Mouse (Mus musculus) cerebellum, postnatal 36 days (tissue): Measurements from ENCODE around the gene Cd300e.

ENCODE experiments used
- DNase-seq, 2 experiments: peaks; one replicate each; pipeline ENCODE4 v3.0.0; 2021 to 2022; ENCODE audit warnings: mixed read lengths in 2 of 2

The Cd300e gene

DNA sequence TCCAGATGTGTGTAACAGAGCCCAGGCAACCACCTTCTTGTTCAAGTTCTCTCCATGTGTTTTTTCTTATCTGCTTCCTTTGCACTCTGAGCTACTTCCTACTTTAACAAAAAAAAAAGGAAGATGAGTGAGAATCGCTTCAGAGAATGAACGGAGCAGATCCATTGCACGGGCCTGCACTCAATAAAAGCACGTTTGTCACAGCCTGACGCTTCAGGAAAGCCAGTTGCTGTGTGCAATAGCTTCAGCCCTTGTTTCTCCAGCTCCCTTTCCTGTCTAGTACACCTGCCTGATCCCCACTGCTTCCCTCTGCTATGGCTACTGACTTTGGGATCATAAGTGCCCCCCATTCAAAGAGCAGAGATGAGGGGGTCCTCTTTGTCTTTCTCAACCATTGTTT, at the start of gene Cd300e:
Gene Cd300e, minus strand, starts transcription at position 101 of the 400 bp plus-strand sequence.
- DNase-seq = no peak

DNA sequence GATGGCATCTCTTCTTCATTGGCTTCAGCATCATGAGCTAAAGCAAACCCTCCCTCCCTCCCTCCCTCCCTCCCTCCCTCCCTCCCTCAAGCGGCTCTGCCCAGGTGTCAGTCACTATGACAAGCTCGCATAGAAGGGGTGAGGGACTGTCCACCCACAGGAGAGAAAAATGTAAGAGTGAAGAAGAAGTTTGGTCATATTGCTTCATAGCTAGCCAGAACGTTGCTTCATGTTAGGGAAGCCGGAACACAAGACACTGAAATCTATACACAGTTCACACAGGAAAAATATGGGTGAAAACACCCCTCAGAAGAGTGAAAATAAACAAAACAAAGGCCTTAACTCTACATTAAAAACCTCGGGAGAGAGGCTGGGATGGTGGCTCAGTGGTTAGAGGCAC, 48.3 kb upstream of the Cd300e start:
- DNase-seq = no peak

DNA sequence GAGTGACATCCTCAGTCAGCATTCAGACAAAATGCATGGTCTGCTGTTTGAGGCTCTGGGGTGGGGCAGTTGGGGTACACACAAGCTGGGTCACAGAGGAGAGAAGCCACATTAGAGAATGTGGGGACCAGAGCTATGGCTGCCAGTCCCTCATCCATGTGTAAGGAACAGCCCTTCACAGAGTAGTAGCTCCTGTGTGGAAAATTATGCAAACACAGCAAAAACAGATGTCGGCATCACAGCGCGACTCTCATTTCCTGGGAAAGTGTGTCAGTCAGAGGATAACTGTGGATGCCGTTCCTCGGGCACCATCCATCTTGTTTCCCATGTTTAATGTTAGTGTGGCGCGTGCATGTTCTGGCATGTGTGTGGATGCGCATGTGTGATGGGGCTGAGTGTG, 46.2 kb upstream of the Cd300e start:
- no peak for DNase-seq

DNA sequence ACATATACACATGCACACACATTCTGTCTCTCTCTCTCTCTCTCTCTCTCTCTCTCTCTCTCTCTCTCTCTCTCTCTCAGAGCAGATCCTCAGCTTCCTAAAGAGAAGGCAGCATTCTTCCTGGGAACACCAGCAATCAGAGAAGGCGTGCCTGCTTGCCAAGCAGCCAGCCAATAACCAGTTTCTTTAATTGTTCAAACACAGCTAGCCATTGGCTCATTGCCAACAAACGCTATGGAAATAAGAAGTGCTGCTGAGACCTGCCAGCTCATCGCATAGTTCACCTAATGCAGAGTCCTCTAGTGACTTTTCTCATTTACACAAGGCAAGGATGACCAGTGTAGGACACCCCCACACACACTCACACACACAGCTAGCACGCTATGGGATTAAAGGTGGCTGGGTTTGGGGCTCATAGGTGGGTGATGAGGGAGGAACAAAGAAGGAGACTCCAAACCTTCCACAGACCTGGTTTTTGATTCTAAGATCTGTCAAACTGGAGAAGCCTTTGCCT, 45.5 kb upstream of the Cd300e start:
- DNase-seq = no peak

DNA sequence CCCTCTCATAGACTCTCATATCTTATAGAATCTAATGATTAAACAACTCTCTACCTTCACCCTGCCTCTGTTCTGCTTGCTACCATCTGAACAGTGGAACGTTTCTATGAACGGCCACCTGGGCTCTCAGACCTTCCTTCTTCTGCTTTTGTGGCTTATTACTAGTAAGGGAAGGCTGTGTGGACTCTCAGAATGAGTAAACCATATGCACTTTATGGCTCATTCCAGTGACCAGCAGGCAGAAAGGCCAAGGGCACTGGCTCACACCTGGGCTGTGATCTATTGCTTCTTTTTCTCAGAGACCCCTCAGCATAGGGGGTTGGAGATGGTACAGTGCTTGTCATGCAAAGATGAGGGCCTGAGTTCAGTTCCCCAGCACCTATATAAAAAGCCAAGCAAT, 44.7 kb upstream of the Cd300e start:
- no peak for DNase-seq

DNA sequence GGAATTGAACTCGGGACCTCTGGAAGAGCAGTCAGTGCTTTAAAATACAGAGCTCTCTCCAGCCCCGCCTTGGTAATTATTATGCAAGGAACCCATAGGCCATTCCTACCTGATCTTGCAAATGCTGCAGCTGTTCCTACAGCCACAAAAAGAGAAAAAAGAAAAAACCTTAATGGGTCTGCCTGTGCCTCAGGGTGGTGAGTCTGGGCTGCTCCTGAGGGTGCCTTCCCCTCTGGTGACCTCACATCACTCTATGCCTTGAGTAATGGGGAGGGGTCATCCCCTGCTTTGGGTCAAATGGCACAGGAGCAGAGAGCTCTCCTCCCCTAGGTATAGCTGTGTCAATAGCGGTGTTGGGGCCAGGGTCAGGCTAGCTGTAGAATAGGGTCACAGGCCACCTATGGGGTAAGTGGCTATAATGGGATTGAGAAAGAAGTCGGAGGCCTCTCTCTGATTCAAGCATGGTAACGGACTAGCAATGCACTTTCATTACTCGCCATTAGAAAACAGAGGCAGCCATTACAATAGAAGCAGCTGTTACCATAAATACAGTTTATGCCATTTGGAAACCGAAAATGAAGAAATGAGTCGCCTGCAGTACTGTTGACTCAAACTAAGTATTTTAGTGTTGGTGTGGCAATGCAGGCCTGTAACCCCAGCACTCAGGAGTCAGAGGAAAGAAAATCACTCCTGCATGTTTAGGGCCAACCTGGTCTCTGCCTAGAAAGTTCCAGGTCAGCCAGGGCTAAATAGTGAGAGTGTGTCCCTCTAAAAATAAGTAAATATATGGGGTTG, 43.0 kb upstream of the Cd300e start:
- no peak for DNase-seq

DNA sequence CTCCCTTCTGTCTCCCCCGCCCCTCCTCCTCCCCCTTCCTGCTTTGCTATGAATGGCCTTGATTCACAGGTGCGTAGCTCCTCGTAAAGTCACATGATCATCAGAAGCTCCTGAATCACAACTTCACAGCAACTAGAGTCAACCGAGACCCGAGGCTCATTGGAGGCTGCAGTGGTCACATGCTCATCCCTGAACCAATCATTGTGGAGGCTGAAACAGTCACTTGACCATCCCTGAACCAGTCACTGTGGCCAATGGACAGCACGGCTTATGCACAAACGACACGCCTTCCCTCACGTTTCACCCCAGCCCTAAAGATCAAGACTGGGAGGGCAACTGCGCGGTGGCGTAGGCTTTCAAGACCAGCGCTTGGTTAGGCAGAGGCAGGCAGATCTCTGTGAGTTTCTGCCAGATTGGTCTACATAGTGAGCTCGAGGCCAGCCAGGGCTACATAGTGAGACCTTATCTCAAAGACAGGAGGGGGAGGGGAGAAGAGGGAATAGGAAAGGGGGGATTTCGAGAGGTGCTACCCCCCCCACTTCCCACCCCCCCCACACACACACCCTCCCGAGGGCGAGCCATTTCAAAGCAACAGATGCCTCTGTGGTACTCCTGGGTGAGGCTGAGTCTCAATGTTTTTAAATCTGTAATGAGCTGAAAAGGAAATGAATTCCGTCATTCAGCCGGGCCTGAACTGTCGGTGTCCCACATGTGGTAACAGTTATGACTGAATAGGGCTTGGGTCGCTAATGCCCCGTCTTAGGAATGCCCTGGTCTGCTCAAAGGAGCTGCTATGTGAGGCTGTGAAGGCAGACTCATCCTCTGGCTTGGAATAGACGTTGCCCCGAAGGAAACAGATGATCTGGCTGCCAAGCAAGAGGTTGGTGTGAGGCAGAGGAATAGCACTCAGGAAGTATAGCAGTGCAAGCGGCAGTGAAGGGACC, 41.8 kb upstream of the Cd300e start:
- DNase-seq = no peak

DNA sequence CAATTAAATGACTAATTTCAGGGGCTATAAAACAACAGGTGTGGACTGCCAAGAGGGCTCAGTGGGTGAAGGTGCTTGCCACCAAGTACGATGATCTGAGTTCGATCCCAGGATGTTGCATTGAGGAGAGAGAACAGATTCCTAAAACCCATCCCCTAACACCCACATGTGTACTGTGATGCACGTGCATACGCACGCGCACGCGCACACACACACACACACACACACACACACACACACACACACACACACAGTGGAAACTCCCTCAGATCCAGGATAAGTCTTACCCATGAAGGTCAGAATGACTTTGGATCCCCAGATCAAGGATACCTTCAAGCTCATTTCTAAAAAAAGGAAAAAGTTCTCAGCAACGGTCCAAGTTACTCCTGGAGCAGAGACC, 40.1 kb upstream of the Cd300e start:
- no peak for DNase-seq

DNA sequence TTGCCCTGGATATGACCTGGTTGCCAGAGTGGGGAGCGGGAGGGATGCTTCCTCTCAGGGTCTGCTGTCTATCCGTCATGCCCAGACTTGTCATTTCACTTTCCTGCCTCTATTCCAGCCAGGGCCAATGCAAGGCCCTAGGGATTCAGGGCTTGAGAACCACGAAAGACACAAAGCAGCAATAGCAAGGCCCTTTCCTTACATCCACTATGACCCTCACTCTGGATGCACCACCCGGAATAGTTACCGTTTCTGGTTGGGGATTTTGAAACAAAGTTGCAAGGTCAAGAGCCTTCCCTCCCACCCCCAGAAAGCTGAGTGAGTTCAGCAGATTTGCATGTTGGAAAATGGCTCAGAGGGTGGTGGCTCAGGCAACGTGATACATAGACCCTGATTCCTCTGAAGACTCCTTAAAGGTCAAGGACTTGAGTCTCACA, 39.7 kb upstream of the Cd300e start:
- no peak for DNase-seq

DNA sequence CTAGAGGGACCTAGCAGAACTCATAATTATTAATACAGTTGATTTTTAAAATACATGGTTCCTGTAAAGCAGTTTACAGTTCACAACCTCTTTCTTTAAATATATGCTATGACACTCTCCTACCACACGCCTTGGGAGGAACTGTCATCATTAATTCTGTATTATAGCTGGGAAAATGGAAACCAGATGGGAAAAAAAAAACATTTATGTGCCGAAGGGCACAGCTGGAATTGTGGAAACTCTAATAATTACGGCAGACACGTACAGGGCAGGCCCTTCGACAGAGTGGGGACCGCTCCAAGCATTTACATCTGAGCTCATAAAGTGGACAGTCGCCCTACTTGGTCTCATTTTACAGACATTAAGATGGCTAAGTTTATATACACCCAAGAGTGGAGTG, 38.8 kb upstream of the Cd300e start:
- DNase-seq = no peak

DNA sequence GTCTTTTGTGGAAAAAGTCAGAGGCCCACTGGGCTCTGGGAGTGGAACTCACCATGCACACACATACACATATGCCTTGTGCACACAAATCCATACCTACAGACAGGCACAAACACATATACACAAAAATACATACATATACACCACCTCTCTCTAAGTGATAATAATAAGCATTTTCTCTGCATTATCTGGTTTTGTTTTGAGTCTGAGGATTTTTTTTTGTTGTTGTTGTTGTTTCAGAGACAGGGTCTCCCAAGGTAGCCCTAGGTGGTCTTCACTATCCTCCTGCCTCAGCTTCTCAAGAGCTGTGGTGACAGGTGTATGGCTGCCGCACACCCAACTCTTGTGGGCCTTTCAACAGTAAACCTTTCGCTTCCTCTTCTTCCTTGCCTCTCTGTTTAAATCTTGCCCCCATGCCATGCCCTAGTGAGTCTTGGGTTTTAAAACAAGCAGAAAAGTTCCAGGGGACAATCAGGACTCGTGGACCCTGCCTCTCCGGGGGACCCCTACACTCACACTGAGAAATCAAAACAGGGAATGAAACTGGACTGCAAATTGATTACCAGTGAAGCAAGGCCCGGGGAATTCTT, 38.1 kb upstream of the Cd300e start:
- DNase-seq = no peak

DNA sequence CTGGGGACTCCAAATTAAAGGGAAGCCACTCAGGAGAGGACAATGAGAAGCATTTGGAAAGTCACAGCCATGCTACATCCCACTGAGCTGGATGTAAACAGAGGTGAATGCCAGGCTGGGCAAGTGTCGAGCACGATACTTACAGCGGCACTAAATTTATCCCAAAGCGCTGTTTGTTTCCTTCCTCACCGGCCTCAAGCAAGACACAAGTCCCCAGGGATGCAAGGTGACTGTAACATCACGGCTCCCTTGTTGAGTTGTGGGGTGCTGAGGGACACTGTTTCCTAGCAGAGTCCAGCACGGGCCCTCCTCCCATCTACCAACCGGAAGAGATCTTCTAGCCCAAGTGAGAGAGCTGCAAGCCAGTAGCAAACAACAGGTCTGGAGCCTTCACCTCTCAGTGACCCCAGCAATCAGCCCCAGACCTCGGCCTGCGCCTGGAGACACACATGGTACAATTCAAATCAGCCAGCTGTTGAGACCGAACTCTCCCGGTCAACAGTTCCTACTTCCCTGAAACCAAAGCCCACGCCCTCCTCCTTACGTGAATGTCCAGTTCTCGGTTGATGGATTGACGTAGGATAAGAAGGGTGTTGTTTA, 37.4 kb upstream of the Cd300e start:
- no peak for DNase-seq

DNA sequence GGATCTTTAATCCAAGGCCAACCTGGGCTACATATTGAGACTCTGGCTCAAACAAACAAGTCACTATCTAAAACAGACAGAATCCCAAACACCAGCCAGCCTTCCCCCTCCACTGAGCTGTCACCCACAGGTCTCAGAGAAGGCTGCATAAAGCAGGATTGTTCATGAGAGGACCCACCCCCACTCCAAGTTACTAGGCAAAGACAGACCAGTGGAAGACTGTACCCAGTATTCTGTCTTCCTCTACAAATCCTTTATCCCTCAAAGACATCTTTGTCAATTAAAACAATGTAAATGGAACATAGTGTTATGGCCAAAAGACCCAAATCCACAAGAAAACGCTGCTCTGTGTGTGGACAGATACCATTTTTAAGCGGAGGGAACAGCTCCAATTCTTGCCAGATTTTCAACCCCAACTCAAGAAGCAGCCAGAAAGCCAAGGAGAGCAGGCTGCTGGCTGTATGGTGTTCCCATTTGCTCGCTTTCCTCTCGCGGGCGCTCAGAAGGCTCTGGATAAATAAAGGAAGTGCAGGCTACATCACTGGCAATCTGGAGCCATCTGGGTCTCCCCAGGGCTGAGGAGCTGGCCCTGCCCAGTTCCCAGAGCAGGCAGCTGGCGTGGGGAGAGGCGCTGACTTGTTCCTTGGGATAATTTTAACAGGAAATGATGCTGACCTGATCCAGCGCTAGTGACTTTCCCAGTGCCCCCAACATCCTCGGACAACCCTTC, 36.4 kb upstream of the Cd300e start:
- peak; percentile 52 to 59 for DNase-seq

DNA sequence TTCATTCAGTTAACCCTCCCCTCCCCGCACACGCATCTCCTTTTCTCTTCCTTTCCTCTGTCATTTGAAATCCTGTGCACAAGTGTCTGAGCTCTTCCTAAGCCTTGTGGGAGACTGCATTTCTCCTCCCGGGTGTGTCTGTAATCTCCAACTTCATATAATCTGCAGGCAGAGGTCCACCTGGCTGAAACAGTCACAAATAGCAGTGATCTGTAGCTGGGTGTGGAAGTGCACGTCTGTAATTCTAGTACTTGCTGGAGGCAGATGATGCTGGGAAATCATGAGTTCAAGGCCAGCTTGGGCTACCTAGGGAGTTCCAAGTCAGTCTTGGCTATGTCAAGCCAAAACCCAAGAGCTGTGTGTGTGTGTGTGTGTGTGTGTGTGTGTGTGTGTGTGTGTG, 30.2 kb upstream of the Cd300e start:
- DNase-seq = peak in 1 of 2 experiments; percentile 39

DNA sequence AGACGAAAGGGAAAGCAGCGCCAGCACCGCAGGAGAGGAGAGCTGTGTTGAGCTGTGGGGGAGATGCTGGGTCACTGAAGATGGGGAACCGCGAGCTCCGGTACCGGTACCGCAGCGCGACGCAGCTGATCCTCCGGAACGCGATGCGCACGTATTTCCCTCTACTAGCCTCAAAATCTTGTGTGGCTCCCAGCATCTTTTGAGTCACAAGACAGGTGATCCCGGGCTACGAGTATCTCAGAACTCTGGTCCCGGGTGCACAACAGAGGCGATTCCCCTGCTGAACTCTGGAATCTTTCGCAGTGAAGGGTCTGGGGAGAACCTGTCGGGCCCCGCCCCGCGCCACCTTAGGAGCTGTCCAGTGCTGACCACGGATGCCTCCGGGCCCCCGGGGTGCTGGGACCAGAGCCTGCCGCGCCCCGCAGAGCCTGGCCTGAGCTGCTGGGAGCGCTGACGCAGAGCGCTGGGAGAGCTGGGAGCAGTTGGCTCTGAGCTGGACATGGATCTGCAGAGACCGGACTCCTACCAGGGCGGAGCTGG, 29.5 kb upstream of the Cd300e start, which contains the start of gene Rab37:
Gene Rab37, plus strand, starts transcription at position 70 of the 540 bp plus-strand sequence.
- peak; percentile 72 for DNase-seq

DNA sequence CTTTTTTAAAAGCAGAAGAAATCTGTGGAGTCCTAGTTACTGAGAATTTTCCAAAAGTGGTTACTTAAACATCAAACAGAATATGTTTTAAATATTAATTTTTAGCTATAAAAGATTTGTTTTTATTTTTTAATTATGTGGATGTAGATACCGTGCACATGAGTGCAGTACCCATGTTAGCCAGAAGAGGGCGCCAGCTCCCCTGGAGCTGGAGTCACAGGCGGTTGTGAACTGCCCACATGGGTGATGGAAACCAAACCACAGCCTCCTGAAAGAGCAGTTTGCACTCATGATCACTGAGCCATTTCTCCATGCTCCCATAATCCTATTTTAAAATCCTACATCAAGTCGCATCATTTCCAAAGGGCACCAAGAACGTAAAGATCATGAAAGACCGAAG, 27.9 kb upstream of the Cd300e start:
- DNase-seq = peak in 1 of 2 experiments; percentile 28

DNA sequence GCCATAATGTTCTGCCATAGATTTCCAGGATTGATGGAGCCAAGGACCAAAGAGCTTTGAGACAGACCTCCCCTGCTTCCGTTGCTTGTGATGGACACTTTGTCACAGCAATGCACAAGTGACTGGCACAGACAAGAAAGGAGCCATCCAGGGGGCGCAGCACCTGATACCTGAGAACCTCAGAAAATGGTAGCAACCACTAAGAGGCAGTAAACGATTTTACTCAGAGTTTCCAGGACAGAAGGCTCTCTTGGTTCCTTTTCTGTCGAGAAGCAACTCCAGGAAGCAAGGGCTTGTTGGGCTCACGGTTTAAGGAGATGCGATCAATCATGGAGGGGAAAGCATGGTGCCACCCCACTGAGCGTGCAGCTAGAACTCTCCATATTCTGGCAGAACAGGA, 24.2 kb upstream of the Cd300e start:
- no peak for DNase-seq

DNA sequence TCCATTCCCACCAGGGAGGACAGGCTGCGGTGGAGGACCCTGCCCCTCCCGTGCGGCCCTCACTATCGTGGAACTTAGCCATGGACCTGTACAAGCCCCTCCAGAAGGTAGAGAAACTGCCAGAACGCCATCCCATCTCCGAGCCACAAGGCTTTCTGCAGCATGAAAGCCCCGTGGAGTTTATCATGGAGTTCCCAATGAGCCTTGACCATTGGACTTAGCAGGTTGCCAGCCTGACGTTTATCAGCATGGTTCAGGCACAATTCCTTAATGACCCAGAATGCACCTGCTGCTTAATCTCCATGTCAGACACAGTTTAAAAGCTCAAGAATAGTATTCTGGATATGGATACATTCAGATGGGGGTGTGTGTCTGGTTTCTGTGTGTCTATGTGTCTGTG, 23.1 kb upstream of the Cd300e start:
- no peak for DNase-seq

DNA sequence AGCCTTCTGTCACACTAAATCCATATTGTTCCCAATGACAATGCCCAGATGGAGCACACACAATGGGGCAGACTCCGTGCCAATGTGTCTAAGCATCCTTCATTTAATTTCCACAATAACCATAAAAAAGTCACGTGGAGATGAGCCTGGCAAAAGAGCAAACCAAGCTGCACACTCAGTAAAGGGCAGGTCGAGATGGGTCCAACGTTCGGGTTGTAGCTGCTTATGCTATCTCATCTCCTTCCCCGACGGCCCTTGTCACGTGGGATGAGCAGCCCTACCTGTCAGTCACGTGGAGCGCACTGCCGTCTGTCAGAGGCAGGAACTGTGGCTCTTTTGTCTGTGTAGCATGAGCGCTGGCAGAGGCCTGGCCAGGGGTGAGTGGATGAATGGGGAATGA, 22.6 kb upstream of the Cd300e start:
- peak in 1 of 2 experiments; percentile 30 for DNase-seq

DNA sequence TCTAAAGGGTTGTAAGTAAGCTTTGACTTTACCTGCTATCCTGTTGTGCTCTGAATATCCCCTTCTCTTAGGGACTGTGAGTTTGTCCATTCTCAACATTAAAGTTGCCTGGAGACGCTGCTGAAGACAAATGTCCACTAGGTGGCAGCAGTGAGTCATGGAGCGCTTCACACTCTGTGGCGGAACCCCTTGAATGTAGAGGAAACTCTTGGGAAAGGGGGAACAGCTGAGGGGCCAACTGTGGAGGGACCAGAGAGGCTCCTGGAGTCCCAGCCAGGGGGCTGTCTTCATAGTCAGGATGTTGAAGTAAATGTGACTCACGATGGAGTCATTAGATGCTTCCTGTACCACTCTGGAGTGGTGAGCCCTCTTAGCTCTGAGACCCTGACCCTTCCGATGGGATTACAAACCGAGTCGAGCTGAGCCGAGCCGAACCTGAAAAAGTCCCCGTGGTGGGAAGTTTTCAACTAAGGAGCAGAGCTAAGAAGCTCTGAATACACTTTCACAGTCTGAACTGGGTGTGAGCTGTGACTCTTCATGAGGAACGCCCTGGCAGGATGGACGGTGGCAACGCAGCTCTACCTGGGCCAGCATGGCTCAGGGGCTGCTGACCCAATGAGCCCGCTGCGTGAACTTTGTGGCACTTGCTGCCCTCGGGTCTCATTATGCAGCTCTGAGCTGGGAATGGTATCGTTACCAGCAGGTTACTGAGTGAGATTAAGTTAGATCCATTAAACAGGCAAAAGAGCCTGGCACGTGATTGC, 21.6 kb upstream of the Cd300e start:
- DNase-seq = peak; percentile 78 to 88

DNA sequence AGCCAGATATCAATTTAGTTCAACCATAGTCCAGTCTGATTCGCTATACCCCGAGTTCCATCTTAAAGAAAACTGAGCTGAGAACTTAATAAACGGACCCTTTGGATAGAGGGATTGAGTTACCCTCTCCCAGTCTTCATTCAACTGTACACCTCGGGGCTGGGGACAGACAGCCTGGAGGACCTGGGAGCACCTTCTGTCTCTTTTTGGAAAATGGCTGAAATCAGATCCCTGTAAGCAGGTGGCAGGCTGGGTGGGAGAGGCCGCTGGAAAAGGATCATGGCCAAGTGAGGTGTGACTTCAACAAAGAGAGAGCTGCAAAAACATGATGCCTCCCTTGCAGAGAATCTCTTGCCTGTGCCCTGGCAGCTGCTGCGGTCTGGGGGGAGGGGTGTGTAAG, 20.2 kb upstream of the Cd300e start:
- DNase-seq = no peak
